Mouse (Mus musculus) stomach, embryonic 14.5 days (tissue): Measurements from ENCODE around the gene Nr2e1. TPM values are rescaled to one million over a fixed set of nuclear protein-coding genes. Genes with fewer than 3 reads are reported as not detected.

ENCODE experiments used
- ATAC-seq: fragments of 200-750 bp; cut with Nextera tagmentation; 2 replicates; pipeline ENCODE4 v1.8.0; 2017; ENCODE audit warnings: low read depth, moderate TSS enrichment; ENCODE audit not compliant: insufficient number of reproducible peaks, insufficient read depth, low FRiP score
- H3K27ac ChIP-seq: fragments of 300-500 bp; sonication (generic); 2 replicates; pipeline ENCODE4 v1.5.1; 2014; ENCODE audit warnings: mild to moderate bottlenecking, low read length, moderate library complexity, mixed read lengths
- H3K27me3 ChIP-seq: fragments of 300-500 bp; sonication (generic); 2 replicates; pipeline ENCODE4 v1.6.1; 2014; ENCODE audit warnings: low read length, control low read depth, mixed read lengths; ENCODE audit not compliant: control insufficient read depth, insufficient read depth
- H3K36me3 ChIP-seq: fragments of 300-500 bp; sonication (generic); 2 replicates; pipeline ENCODE4 v1.6.1; 2014; ENCODE audit warnings: mild to moderate bottlenecking, control low read depth, low read length, moderate library complexity, mixed read lengths; ENCODE audit not compliant: control insufficient read depth, insufficient read depth
- H3K4me1 ChIP-seq: fragments of 300-500 bp; sonication (generic); 2 replicates; pipeline ENCODE4 v1.6.1; 2014; ENCODE audit warnings: low read length, control low read depth, mixed read lengths; ENCODE audit not compliant: control insufficient read depth, insufficient read depth
- H3K4me2 ChIP-seq: fragments of 300-500 bp; sonication (generic); replicated peaks from 2 replicates; pipeline ENCODE4 v1.6.1; 2014; ENCODE audit warnings: low read depth, low read length, control low read depth
- H3K4me3 ChIP-seq: fragments of 300-500 bp; sonication (generic); 2 replicates; pipeline ENCODE4 v1.5.1; 2014; ENCODE audit warnings: low read depth, low read length, control low read depth
- H3K9ac ChIP-seq: fragments of 300-500 bp; sonication (generic); replicated peaks from 2 replicates; pipeline ENCODE4 v1.6.1; 2014; ENCODE audit warnings: low read depth, mild to moderate bottlenecking, control low read depth, low read length, moderate library complexity, mixed read lengths
- H3K9me3 ChIP-seq: fragments of 300-500 bp; sonication (generic); 2 replicates; pipeline ENCODE4 v1.6.1; 2016; ENCODE audit warnings: low read depth, low read length, control low read depth; ENCODE audit not compliant: control insufficient read depth
- polyA plus RNA-seq: library from polyadenylated mRNA; unstranded; fragments of >200 nt; fragmentation: Nextera tagmentation; extraction: Ambion mirVana; gene quantifications from 2 replicates; pipeline ENCODE4 v1.2.1, GENCODE M21; 2014

Gene Nr2e1
- polyA plus RNA-seq, 1 experiment from 2014 or later = not detected

DNA sequence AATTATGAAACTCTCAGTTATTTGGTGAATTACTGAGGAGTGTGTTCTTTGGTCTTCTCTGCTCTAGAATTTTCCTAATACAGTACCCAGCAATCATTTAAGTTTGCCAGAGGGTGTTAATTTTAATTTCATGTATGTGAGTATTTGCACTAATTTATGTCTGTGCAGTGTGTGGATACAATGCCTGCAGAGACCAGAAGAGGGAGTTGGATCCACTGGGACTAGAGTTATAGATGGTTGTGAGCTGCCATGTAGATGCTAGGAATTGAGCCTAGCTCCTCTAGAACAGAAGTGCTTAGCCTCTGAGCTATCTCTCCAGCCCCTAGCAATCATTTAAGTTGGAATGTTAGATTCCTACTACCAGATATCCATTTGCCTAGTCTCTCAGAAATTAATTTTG, 69.3 kb downstream of the Nr2e1 start:
- Histone ChIP-seq H3K36me3 (peaks cover 3% of the 10 kb centered on the region; the same call in 1 of the 2 replicates), H3K4me1 (no peaks in the 10 kb centered on the region), H3K27ac (no peak overlapping the region), H3K4me2 (no peak overlapping the region), H3K4me3 (no peak overlapping the region), H3K9ac (no peak overlapping the region), H3K9me3 (no peaks in the 10 kb centered on the region), H3K27me3 (no peaks in the 10 kb centered on the region)
- no peak for ATAC-seq

Other genes with a start within 250 kb of the Nr2e1 start
- gene Afg1l, start 105.1 kb downstream of the Nr2e1 start, polyA plus RNA-seq = 7.4 and 7.5 TPM in 2 replicates
- gene Snx3, start 81.6 kb downstream of the Nr2e1 start, polyA plus RNA-seq = 301 and 311 TPM in 2 replicates
- gene Ostm1, start 190 bp upstream of the Nr2e1 start, polyA plus RNA-seq = 11.9 and 12.5 TPM in 2 replicates
- 22.8 and 26.5 TPM in 2 replicates for gene Sec63, start 177.9 kb upstream of the Nr2e1 start, polyA plus RNA-seq